Mouse (Mus musculus): ENCODE data around the gene Fancm. TPM values are rescaled to one million over a fixed set of nuclear protein-coding genes. Genes with fewer than 3 reads are reported as not detected.

Fancm gene
- total and polyA plus RNA-seq, 3 experiments = 11.7 to 25.3 (median 12.8) TPM

DNA sequence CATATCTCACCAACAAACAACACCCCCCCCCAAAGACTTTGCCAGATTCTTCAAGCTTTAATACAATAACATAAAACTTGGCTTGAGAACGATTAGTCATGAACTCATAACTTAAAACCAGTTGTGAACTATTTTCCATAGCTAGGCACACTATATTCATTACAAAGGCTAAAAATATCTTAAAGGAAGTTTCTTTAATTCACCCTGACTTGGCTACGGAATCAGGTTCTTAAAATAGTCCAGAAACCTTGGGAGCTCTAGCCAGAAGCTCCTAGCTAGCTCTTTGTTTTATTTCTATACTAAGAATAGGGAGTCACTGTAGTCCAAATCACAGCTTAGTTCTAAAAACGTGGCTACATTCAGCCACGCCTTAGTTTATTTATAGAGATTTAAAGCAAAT lies 7.0 kb upstream of the Fancm start:
- Histone ChIP-seq H3K4me1 (ENCODE audit: control insufficient read depth in 1 of 2, insufficient read depth in 2 of 2, low read length in 2 of 2) (peaks cover 10 to 11% of the 10 kb centered on the region in 2 experiments), H3K4me3 (ENCODE audit: control insufficient read depth in 1 of 2, insufficient read depth in 1 of 2, low read depth in 2 of 2, low read length in 2 of 2) (no peak overlapping the region), H3K9ac (ENCODE audit: control insufficient read depth, low read depth, low read length, poor library complexity, severe bottlenecking) (no peak overlapping the region), H3K79me2 (ENCODE audit: control insufficient read depth, insufficient read depth, low read length, poor library complexity) (peaks cover 10% of the 10 kb centered on the region), H3K9me3 (replicated peaks; ENCODE audit: insufficient read depth, low read length) (no peaks in the 10 kb centered on the region), H3K27ac (ENCODE audit: control insufficient read depth, low read depth, low read length) (no peak overlapping the region), H3K27me3 (ENCODE audit: control insufficient read depth in 1 of 2, insufficient read depth in 2 of 2, low read length in 2 of 2) (no peaks in the 10 kb centered on the region), H3K36me3 (ENCODE audit: control insufficient read depth in 1 of 2, insufficient read depth in 2 of 2, low read length in 2 of 2) (peaks cover 19 to 38% of the 10 kb centered on the region in 2 experiments)
- TF ChIP-seq SMC3 (IDR thresholded peaks at IDR 0.05; ENCODE audit: low read depth, low read length) = no peak
- TF ChIP-seq GATA1 (IDR thresholded peaks at IDR 0.05; ENCODE audit: low read depth, low read length) = no peak
- no peak for TF ChIP-seq POLR2AphosphoS2 (IDR thresholded peaks at IDR 0.05; ENCODE audit: low read length)
- TF ChIP-seq CTCF (IDR thresholded peaks at IDR 0.05 in 2 of 3, conservative IDR thresholded peaks at IDR 0.05 in 1 of 3; ENCODE audit: control insufficient read depth in 1 of 3, insufficient read depth in 1 of 3, low read depth in 2 of 3, low read length in 3 of 3, poor library complexity in 1 of 3, severe bottlenecking in 1 of 3) = no peak
- TF ChIP-seq MEF2A (IDR thresholded peaks at IDR 0.05; ENCODE audit: extremely low read depth, insufficient replicate concordance, low read depth, low read length, poor library complexity, severe bottlenecking) = no peak
- TF ChIP-seq MYB (IDR thresholded peaks at IDR 0.05; ENCODE audit: low read depth, low read length) = no peak
- no peak for TF ChIP-seq UBTF (IDR thresholded peaks at IDR 0.05; ENCODE audit: borderline replicate concordance, insufficient read depth, low read depth, low read length)
- TF ChIP-seq CHD1 (IDR thresholded peaks at IDR 0.05; ENCODE audit: low read depth, low read length) = no peak
- TF ChIP-seq ZKSCAN1 (IDR thresholded peaks at IDR 0.05; ENCODE audit: low read depth, low read length) = no peak
- TF ChIP-seq NELFE (IDR thresholded peaks at IDR 0.05; ENCODE audit: low read depth, low read length) = no peak
- TF ChIP-seq ZMIZ1 (IDR thresholded peaks at IDR 0.05; ENCODE audit: low read depth, low read length) = no peak
- TF ChIP-seq HCFC1 (IDR thresholded peaks at IDR 0.05; ENCODE audit: low read depth, low read length) = no peak
- no peak for TF ChIP-seq BHLHE40 (IDR thresholded peaks at IDR 0.05; ENCODE audit: borderline replicate concordance, low read depth, low read length)
- TF ChIP-seq MXI1 (IDR thresholded peaks at IDR 0.05; ENCODE audit: low read depth, low read length) = no peak
- no peak for DNase-seq (ENCODE audit: low read depth, low spot score)

GRCm38 (mm10) chr12:65072911-65073610 lies 2.3 kb upstream of the Fancm start:
- H3K4me3 ChIP-seq (ENCODE audit: control insufficient read depth in 1 of 2, insufficient read depth in 1 of 2, low read depth in 2 of 2, low read length in 2 of 2) = peak overlapping the region; percentile 84 to 86
- peak overlapping the region; percentile 62 for H3K27ac ChIP-seq (ENCODE audit: control insufficient read depth, low read depth, low read length)
- no peaks in the 10 kb centered on the region for H3K9me3 ChIP-seq (replicated peaks; ENCODE audit: insufficient read depth, low read length)
- peaks cover 30% of the 10 kb centered on the region for H3K79me2 ChIP-seq (ENCODE audit: control insufficient read depth, insufficient read depth, low read length, poor library complexity)
- H3K4me1 ChIP-seq (ENCODE audit: control insufficient read depth in 1 of 2, insufficient read depth in 2 of 2, low read length in 2 of 2) = peaks cover 0 to 8% of the 10 kb centered on the region in 2 experiments; a peak in 2 of 4 replicates
- peaks cover 3 to 19% of the 10 kb centered on the region in 2 experiments; a peak in 3 of 4 replicates for H3K36me3 ChIP-seq (ENCODE audit: control insufficient read depth in 1 of 2, insufficient read depth in 2 of 2, low read length in 2 of 2)
- DNase-seq (ENCODE audit: low read depth, low spot score) = no peak
- TF ChIP-seq TBP (IDR thresholded peaks at IDR 0.05; ENCODE audit: low read depth, low read length) (no peak), MAZ (IDR thresholded peaks at IDR 0.05; ENCODE audit: low read depth, low read length) (0 out of 2 replicates have a peak, but pooled peaks have one; percentile 19), POLR2AphosphoS5 (IDR thresholded peaks at IDR 0.05; ENCODE audit: borderline replicate concordance, low read depth, low read length) (no peak), JUND (IDR thresholded peaks at IDR 0.05; ENCODE audit: low read depth, low read length) (no peak), MXI1 (IDR thresholded peaks at IDR 0.05; ENCODE audit: low read depth, low read length) (peak; percentile 58; the same call in 1 of the 2 replicates), ZMIZ1 (IDR thresholded peaks at IDR 0.05; ENCODE audit: low read depth, low read length) (no peak), RCOR1 (IDR thresholded peaks at IDR 0.05; ENCODE audit: low read depth, low read length) (no peak), KAT2A (conservative IDR thresholded peaks at IDR 0.05; ENCODE audit: low read depth, low read length) (no peak), ZKSCAN1 (IDR thresholded peaks at IDR 0.05; ENCODE audit: low read depth, low read length) (no peak), POLR2AphosphoS2 (IDR thresholded peaks at IDR 0.05; ENCODE audit: low read length) (no peak)
- no peaks in the 10 kb centered on the region for H3K27me3 ChIP-seq (ENCODE audit: control insufficient read depth in 1 of 2, insufficient read depth in 2 of 2, low read length in 2 of 2)
- H3K9ac ChIP-seq (ENCODE audit: control insufficient read depth, low read depth, low read length, poor library complexity, severe bottlenecking) = peak overlapping the region; percentile 91
